Mouse (Mus musculus) c-Kit-positive CD71-negative TER-119-negative erythroid progenitor cells, embryonic 14.5 days (primary cell): Measurements from ENCODE around the gene Mrnip.
"Not testable (repeated sequence)": the region's sequence is repeated elsewhere in the genome, so short reads cannot be mapped to it uniquely, and the experiment has no call there.

ENCODE experiments used
- DNase-seq: peaks from one replicate; pipeline ENCODE4 v3.0.0-alpha.2; 2013; ENCODE audit warnings: low read depth

Gene Mrnip

DNA sequence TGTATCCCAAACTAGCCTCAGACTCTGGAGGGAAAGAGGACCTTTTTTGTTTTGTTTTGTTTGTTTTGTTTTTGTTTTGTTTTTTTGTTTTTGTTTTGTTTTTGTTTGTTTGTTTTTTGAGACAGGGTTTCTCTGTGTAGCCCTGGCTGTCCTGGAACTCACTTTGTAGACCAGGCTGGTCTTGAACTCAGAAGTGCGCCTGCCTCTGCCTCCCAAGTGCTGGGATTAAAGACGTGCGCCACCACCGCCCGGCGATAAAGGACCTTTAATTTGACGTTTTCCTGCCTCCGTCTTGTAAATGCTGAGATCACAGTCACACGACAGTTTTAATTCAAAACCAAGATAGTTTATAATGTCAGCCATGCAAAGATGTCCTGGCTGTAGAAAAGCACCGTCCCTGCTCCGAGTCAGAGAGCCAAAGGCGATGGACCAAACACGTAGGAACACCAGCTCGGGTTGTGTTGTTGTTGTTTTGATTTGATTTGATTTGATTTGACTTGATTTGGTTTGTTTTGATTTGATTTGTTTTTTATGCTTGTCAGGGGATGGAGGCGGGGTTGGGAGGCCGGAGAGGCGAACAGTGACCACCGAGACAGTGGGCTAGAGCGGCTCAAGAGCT is at the start of gene Mrnip:
Gene Mrnip, plus strand, starts transcription at position 334 of the 619 bp plus-strand sequence.
- not testable (repeated sequence) for DNase-seq

DNA sequence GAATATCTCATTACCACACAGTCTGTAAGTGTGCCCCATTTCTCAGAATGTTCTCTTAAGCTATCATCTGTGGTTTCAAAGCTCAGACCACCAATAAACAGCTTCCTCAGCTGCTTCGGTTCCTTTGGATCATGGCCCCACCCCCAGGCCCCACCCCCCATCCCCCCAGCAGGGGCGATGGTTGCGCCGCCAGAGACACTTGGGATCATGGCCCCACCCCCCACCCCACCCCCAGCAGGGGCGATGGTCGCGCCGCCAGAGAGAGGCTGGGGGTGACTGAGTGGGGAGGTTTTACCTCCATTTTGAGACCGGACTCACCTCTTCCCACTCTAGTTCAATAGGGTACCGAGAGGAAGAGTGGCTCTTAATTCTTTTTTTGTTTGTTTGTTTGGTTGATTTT is 46.5 kb upstream of the Mrnip start:
- no peak for DNase-seq

DNA sequence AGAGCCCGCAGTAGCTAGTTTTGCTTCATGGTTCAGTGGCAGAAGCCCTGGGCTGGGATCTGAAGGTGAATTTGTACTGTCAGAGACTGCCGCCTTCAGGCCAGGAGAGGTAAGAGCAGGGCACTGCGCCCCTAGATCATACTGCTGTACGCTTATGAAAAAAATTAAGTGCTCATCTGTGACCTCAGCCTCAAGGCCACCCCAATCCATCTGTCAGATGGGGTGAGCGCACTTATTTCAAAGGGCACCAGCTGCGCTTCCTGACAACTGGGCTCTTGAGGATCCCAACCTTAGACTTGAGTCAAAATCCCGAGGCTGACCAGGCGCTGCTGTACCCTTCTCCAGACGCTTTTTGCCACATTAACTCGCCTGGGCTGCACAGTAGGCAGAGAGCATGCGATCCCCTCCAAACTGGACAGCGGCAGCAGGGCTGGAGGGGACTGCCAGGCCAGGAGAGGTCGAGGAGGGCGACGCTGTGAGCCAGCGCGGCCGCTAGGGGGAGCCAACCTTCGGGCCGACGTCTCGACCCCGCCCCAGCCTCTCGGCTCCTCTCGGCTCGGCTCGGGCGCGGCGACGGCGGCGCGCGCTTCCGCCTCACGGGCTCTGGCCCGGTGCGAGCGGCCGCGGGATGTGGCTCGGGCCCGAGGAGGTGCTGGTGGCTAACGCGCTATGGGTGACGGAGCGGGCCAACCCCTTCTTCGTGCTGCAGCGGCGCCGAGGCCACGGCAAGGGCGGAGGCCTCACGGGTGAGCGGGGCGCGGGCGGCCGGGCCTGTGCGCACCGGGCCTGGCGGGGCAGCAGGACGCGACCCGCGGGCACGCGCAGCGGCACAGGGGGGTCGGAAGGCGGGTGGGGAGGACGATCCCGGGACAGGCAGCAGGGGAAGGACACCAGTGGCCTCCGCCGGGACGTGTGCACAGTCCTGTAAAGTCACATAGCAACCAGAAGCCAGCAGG is 43.2 kb upstream of the Mrnip start, which contains the start of gene Tbc1d9b:
Gene Tbc1d9b, plus strand, starts transcription at position 586 of the 956 bp plus-strand sequence.
- peak; percentile 80 for DNase-seq

DNA sequence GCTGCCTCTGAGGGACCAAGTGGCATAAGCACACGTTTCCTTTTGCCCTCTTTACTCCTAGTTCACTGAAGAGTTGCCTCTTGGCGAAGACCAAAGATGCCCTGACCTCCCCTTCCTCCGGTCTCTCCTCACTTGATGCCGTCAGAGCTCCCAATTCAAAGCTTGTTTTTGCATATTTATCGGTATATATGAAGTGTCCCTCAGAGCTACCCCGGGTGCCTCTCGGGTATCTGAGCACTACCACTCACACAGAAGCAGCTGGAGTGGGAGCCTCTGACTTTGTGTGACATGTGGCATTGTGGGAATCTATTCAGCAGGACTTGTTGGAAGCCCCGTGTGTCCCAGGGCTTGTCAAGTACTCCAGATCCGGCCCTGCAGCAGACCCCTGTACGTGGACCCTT is 42.4 kb upstream of the Mrnip start:
- DNase-seq: no peak

DNA sequence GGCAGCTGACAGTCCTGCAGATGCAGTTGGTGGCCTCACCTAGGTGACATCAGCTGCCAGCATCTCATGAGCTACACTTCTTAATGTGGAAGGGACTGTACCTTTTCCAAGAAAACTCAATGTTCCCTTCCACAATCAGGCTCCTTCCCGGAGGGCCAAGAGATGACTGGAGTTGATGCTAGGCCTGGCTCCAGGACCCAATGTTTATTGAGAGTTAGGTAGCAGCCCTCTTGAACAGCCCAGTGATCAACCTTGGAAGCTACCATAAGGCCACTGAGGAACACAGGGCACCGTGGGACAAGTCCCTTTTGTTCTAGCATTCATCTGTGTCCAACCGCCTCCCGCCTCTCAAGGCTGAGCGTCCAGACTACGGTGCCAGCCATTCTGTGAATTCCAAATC is 42.0 kb upstream of the Mrnip start:
- DNase-seq: no peak

DNA sequence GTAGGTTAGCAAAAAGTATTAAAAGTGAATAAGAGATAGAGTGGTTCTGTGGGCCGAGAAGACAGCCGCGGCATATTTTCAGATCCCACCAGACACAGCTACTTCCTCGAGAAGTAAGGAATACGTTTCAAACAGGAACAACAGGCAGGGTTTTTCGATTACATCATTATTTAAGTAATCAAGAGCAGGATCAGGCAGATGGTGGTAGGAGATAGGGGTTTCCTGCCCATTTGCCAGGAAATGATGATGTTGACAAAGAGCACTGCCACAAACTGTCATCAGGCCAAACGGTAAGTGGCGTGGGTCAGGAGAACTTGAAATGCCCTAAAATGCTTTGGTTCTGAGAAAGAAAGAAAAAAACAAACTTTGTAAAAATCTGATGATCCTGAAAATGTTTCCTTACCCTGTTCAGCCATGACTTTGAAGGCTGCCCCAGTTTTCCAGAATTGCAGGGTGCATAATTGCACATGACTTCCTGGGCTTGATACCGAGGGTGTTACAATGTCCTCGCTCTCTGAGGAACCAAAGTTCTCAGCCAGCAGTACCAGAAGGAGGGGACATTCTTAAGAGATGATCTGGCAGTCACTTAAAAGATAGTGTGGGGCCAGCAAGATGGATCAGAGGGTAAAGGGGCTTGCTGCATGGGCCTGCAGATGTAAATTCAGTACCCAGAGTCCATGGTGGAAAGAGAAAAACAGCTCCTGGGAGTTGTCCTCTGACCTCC is 39.9 kb upstream of the Mrnip start:
- DNase-seq: peak; percentile 41

DNA sequence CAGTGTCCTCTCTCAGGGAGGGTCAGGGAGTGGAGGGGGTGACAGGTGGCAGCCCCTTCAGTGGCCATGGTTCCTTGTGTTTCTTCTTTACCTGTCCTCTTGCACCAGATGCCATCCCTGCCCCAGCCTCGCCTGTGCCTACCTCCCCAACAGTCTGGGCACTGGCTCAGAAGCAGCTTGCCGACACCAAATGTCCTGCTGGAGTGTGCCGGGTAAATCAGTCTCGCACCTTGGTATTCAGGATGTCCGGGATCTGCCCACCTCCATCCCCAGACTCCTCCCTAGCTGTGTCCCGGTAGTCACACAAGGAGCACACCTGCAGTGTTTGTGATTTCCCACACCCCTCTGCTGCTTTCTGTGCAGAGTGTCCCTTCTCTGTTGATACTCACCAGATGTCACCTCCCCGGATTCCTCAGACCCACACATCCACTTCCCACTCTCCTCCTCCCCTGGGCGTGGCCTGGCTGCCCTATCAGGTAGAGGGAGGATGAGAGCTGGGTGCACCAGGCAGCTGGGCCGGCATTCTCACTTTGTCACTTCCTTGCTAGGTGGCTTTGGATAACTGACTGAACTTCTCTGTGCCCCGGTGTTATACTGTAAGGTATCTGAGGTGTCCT is 35.9 kb upstream of the Mrnip start:
- no peak for DNase-seq

DNA sequence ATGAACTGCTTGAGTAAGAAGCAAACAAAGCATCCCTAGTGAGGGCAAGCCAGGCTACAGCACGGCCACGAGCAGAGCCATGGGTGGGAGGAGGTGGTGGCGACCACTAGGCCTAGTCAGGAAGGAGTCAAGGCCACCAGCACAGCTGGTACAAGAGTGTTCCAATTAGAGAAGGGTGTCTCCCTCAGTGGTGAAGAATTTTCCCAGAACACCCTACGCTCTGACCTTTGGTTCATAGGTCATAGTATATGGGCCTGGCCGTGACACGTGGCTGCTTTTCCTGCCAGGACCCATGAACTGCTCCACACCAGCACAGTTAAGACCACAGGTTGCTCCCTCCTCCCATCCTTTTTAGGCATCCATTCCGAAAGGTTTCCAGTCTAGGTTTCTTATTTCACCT is 34.7 kb upstream of the Mrnip start:
- no peak for DNase-seq

DNA sequence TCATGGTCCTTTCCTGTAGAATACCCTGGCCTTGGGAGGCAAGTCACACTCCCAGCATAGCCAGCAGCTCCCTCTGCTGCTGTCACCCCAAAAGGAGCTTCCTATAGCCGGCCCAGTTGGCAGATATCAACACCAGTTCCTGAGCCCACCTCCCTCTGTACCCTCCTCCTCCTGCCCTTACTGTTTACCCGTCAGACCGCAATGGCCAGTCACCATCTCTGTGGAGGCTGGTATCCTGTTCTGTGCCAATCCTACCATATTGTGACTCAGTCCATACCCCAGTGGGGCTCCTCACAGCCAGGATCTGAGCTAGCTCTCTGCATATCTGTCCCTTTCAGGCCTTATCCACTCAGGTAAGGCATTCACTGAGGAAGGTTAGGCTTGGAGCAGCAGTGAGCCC is 28.7 kb upstream of the Mrnip start:
- no peak for DNase-seq

DNA sequence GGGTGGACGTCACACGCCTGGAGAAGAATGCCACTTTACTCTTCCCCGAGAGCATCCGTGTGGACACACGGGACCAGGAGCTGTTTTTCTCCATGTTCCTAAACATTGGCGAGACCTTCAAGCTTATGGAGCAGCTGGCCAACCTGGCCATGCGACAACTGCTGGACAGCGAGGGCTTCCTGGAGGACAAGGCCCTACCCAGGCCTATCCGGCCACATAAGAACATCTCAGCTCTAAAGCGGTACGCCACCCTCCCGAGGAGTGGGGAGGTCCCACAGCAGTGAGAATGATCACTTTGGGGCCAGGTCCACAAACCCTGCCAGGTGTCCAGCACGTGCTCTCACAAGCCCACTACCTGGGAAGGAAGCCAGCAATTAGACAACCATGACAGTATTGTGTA is 28.1 kb upstream of the Mrnip start:
- DNase-seq: no peak

DNA sequence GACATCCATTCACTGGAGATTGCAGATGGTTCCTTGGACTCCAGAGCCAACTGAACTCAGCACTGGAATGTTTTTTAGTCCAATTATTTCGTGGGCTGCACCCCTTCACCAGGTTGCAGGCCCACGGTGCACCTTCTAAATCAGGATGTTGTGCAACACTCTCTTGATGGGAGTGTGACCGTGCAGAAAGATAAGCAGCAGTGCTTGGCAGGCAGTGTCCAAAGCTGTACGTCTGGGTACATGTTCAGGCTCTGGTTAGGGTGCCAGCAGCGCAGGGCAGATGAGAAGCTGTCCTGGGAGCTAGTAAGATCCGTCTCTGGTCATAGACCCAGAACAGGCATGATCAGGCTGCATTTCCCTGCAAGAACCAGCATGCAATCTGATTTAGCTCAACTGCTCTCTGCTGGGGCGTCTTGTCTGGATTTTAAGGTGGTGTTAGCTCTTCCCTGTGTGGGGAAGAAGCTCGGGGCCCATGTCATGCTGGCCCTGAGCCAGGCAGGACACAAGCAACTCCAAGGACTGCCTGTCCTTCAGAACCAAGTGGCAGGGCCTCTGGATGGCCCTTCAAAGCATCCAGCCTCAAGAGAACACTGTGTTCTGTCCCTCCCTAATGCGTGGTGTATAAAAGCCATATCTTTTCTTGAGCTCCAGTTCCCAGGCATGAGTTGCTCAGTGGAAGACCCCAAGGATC is 26.8 kb upstream of the Mrnip start:
- no peak for DNase-seq

DNA sequence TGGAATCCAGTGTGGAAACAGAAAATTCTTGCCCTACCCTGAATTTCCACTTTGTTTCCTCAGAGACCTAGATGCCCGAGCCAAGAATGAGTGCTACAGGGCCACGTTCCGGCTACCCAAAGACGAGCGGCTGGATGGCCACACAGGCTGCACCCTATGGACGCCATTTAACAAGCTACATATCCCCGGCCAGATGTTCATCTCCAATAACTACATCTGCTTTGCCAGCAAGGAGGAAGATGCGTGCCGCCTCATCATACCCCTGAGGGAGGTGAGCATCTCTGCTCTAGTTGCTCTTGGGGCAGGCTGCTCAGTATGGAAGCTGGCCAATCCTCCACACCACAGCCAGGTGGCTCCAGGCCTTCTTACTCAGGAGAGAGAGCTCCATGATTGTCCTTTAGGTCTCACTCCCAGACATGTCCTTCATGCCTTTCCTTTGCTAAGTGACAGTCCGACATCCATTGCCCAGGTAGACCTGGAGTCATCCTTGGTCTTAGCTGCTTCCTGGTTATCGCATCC is 26.2 kb upstream of the Mrnip start:
- no peak for DNase-seq

DNA sequence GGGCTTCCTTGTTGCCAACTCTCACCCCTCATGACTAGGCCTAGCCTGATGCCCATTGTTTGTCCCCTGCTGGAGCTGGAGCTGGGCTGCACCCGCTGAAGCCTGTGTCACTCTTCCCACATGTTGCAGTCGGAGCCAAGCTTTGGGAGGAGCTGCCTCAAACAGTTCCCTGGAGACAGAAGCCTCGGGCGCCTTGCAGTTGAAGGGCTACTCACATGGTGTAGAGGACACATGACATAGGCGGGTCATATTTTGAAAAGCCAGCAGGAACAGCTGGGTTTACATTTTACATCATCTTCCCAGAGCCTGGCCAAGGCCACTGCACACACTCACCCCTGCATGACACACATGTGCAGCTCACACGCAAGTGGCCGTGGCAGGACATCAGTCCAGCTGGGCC is 25.0 kb upstream of the Mrnip start:
- no peak for DNase-seq

DNA sequence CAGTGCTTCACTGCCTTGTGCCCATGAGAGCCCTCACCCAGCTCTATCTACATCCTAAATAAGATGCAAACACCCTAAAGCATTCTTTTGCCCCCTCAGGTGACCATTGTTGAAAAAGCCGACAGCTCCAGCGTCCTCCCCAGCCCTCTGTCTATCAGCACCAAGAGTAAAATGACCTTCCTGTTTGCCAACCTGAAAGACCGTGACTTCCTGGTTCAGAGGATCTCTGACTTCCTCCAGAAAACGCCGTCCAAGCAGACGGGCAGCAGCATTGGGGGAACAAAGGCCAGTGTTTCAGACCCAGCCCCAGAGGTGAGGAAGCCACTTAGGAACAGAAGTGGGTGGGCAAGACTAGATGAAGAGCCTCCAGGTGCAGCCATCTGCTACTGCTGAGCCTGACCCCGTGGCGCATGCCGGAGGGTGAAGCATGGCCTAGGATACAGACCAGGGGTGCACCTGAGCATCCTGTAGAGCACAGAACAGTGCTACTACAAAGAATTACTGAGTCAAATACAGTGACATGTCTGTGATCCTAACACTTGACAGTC is 24.6 kb upstream of the Mrnip start:
- DNase-seq: no peak

DNA sequence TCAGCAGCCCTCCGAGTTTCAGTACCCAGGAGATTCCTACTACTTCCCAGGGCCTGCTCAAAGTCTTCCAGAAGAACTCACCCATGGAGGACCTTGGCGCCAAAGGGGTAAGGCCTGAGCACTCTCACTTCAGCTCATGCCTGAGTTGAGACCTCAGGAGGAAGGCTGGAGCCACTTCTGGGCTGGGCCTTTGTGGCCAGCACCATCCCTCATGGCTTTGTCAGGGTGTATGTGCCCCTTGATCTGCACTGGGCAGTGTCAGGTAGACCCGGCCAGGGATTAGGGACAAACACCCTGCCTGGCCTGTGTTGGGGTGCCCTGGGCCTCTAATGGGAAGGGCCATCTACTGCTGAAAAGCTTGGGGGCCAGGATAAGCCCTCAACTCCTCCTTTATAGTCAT is 22.9 kb upstream of the Mrnip start:
- no peak for DNase-seq

DNA sequence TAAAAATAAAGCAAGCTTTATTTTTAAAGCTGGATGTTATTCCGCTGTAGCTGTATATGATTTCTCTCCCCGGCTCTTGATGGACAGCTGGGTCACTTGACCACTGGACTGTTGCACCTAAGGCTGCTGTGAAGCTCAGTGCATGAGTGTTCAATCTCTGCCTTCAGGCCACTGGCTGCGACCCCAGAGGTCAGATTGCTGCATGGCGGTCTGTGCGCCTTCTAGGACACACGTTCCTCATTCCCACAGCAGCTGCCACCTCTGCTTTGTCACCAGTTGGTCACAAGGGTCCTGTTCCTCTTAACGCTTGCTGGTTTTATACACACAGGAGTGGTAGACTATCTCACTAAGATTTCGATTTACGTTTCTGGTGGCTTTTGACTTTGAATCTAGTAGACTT is 20.1 kb upstream of the Mrnip start:
- DNase-seq: no peak

DNA sequence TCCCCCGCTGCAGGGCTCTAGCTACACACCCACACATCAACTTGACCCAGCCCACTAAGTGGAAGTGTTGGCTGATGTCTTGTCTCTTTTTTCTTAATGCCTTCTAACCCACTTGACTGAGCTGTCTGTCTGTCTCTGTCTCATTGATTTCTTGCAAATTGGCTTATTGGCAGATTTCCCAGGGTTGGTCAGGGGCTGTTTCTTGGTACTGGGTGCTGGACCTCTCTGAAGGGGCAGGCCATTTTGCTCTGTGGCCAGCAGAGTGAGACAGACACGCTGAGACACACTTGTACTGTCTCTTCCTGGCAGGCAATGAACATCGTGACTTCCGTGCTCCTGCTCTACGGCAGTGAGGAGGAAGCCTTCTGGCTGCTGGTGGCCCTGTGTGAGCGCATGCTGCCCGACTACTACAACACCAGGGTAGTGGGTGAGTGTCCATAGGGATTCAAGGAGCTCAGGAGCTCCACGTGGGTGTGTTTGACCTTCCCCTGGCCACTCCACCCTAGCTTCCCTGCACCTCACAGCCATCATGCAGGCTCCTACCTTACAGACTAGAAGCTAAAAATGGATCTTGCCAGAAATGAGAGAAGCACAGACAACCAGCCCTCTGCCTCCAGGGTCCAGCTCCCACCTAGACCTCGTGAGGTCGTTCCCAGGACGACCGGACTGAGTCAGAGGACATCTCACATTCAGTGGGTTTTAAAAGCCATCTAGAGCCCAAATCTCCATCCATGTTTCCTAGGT is 19.3 kb upstream of the Mrnip start:
- DNase-seq: no peak

DNA sequence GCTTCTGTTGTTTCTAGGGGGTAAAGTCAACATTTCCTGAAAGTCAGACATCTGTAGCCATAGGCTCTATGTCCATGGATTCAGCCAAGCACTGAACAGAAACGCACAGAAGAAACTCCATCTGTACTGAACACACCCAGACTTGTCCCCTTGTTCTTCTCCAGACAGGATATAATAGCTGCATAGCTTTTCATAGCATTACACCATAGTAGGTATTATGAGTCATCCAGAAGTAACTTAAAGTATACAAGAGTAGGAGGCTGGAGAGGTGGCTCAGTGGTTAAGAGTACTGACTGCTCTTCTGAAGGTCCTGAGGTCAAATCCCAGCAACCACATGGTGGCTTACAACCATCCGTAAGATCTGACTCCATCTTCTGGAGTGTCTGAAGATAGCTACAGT is 18.5 kb upstream of the Mrnip start:
- DNase-seq: no peak

DNA sequence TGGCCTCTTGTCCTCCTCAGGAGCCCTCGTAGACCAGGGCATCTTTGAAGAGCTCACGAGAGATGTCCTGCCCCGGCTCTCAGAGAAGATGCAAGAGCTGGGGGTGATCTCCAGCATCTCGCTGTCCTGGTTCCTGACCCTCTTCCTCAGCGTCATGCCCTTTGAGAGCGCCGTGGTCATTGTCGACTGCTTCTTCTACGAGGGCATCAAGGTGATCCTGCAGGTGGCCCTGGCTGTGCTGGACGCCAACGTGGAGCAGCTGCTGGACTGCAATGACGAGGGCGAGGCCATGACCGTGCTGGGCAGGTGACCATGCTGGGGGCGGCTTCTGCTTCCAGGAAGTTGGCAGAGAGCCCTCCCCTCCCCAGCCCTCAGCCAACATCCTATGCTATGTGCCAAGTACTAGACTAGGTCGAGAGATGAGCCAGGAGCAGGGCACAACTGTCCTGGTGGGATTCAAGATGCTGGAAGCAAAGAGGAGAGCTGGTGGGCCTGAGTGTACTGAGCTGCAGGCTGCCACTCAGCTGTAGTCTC is 17.5 kb upstream of the Mrnip start:
- no peak for DNase-seq

DNA sequence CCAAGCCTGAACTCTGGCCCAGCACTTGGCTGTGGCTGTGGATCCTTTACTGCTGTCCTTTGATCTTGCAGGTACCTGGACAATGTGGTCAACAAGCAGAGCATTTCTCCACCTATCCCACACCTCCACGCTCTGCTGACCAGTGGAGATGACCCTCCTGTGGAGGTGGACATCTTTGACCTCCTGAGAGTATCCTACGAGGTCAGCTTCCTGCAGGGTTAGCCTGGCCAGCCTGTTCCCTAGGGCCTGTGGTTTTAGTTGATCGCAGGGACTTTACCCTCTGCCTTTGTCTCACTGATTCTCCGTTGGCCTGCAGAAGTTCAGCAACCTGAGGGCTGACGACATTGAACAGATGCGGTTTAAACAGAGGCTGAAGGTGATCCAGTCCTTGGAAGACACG is 15.9 kb upstream of the Mrnip start:
- no peak for DNase-seq
